Comparison of ENCODE assay signal across 12 mouse cellular contexts in genomic region chr17:5249681-5250180, GRCm38 (mm10).
DNase-seq lines count a peak whose midpoint lies in the region; ATAC-seq and TF ChIP-seq lines count a peak whose summit lies in the region.
"Had no signal": no experiment of that assay in that cellular context is flagged by ENCODE, and none has a peak within 500 bp of the region (broad histone marks: within the 10 kb centered on the region; RNA-seq: fewer than 3 reads in every experiment).

No protein-coding gene starts in this region.

- no peak for TF ChIP-seq CTCF in bone marrow, adult 2 months (IDR thresholded peaks at IDR 0.05; ENCODE audit: control insufficient read depth, insufficient read depth, low read length)

- DNase-seq in cerebellum, adult 9-11 months: peak; percentile 45
- no peak for DNase-seq in cerebellum, adult 9-10 months
- DNase-seq in kidney, adult 8-10 months: no peak
- no peak for DNase-seq in T-cell, adult 2 months (ENCODE audit: low spot score)
- no peak for DNase-seq in thymus, postnatal 36 days
- DNase-seq: B cell, adult 2 months; retina, postnatal 1 day had no signal

- no peaks in the 10 kb centered on the region for H3K9me3 ChIP-seq in kidney, embryonic 16.5 days (ENCODE audit: low read length)
- H3K9me3 ChIP-seq in liver, embryonic 15.5 days (replicated peaks): no peaks in the 10 kb centered on the region
- H3K9me3 ChIP-seq: embryonic facial prominence, embryonic 12.5 days had no signal

- H3K36me3 ChIP-seq in kidney, embryonic 16.5 days (ENCODE audit: insufficient read depth, low read length): peaks cover 4% of the 10 kb centered on the region; the same call in 1 of the 2 replicates
- no peaks in the 10 kb centered on the region for H3K36me3 ChIP-seq in liver, embryonic 15.5 days (replicated peaks)
- H3K36me3 ChIP-seq: embryonic facial prominence, embryonic 12.5 days had no signal

- 0 out of 2 replicates have a peak overlapping the region, but pooled peaks have one; percentile 59 for H3K27ac ChIP-seq in kidney, embryonic 16.5 days (ENCODE audit: low read length)
- H3K27ac ChIP-seq in bone marrow, adult 2 months (ENCODE audit: control insufficient read depth, insufficient read depth, low read depth, low read length, poor library complexity): peak overlapping the region; percentile 11; the same call in 1 of the 2 replicates
- H3K27ac ChIP-seq in liver, embryonic 15.5 days (replicated peaks): peak overlapping the region; percentile 57
- H3K27ac ChIP-seq: embryonic facial prominence, embryonic 12.5 days had no signal

- WGBS in kidney, embryonic 16.5 days: 54% methylated on average over 9 of the region's 9 CpGs
- WGBS in bone marrow, adult 2 months: 31% methylated on average over 9 of the region's 9 CpGs
- WGBS in liver, embryonic 15.5 days (ENCODE audit: insufficient replicate concordance): 33% methylated on average over 9 of the region's 9 CpGs

- H3K9ac ChIP-seq in kidney, embryonic 16.5 days (replicated peaks; ENCODE audit: low read length): no peak overlapping the region
- no peak overlapping the region for H3K9ac ChIP-seq in liver, embryonic 15.5 days
- H3K9ac ChIP-seq: embryonic facial prominence, embryonic 12.5 days had no signal

- H3K4me2 ChIP-seq in kidney, embryonic 16.5 days (replicated peaks; ENCODE audit: low read depth, low read length): no peak overlapping the region
- H3K4me2 ChIP-seq in liver, embryonic 15.5 days: no peak overlapping the region
- H3K4me2 ChIP-seq: embryonic facial prominence, embryonic 12.5 days had no signal

- H3K27me3 ChIP-seq in kidney, embryonic 16.5 days (ENCODE audit: insufficient read depth, low read length): no peaks in the 10 kb centered on the region
- H3K27me3 ChIP-seq in liver, embryonic 15.5 days: no peaks in the 10 kb centered on the region
- H3K27me3 ChIP-seq: embryonic facial prominence, embryonic 12.5 days; Patski had no signal

- TF ChIP-seq POLR2A in bone marrow, adult 2 months (IDR thresholded peaks at IDR 0.05; ENCODE audit: borderline replicate concordance, control insufficient read depth, low read depth, low read length): no peak

- peaks cover 51% of the 10 kb centered on the region for H3K4me1 ChIP-seq in kidney, embryonic 16.5 days (ENCODE audit: insufficient read depth, low read length)
- peaks cover 4% of the 10 kb centered on the region for H3K4me1 ChIP-seq in bone marrow, adult 2 months (ENCODE audit: control insufficient read depth, insufficient read depth, low read length)
- peaks cover 29% of the 10 kb centered on the region for H3K4me1 ChIP-seq in liver, embryonic 15.5 days (replicated peaks)

- no peak for ATAC-seq in kidney, embryonic 16.5 days (ENCODE audit: low FRiP score, low TSS enrichment)
- ATAC-seq in liver, embryonic 15.5 days (ENCODE audit: insufficient read depth): no peak
- ATAC-seq: Patski had no signal

- no peak overlapping the region for H3K4me3 ChIP-seq in kidney, embryonic 16.5 days (ENCODE audit: low read length)
- H3K4me3 ChIP-seq in bone marrow, adult 2 months (replicated peaks; ENCODE audit: control insufficient read depth, low read depth, low read length): no peak overlapping the region
- no peak overlapping the region for H3K4me3 ChIP-seq in liver, embryonic 15.5 days (replicated peaks)
- H3K4me3 ChIP-seq: embryonic facial prominence, embryonic 12.5 days had no signal
